ENCODE assay signal across 19 mouse cellular contexts in the genomic region with DNA sequence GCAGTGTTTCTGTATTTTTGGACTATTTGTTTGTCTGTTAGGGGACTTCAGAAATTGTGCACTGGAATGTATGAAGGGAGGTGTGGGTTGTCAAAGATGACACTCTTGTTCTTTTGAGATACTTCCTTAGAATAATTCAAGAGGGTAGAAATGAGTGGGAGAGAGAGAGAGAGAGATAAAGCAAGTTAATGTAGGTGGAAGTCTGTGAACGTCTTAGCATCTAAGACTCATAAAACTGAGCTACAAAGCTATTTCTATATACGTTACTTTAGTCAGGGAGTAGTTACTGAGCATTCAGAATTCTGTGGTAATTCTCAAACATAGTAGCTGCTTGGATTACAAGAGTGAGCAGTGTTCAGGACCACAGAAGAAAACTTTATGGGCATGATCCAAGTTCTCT.
"Had no signal": no experiment of that assay in that cellular context is flagged by ENCODE, and none has a peak within 500 bp of the region (broad histone marks: within the 10 kb centered on the region; RNA-seq: fewer than 3 reads in every experiment).

No protein-coding gene starts in this region.

- DNase-seq: cerebellum, adult 8-10 months; cerebellum, adult 9-10 months; cerebellum, adult 9-11 months; cerebellum, postnatal 10 days; cerebellum, postnatal 14 days; cerebellum, postnatal 25 days; cerebellum, postnatal 36 days; forebrain, postnatal 0 days; gastrocnemius, adult 2 months; gastrocnemius, postnatal 10 days; gastrocnemius, postnatal 14 days; gastrocnemius, postnatal 25 days; gastrocnemius, postnatal 36 days; heart, adult 18-20 months; heart, adult 2 months had no signal

- ATAC-seq: forebrain, embryonic 13.5 days; forebrain, embryonic 14.5 days; forebrain, embryonic 15.5 days; forebrain, embryonic 16.5 days; forebrain, postnatal 0 days had no signal
